Mouse (Mus musculus): ENCODE measurements around the gene Olfr272. TPM values are rescaled to one million over a fixed set of nuclear protein-coding genes. Genes with fewer than 3 reads are reported as not detected.

Olfr272 gene
- polyA plus RNA-seq, 1 experiment, result not detected

- Histone ChIP-seq H3K36me3 (replicated peaks; ENCODE audit: low read length) (no peaks in the 10 kb centered on the region), H3K4me1 (no peaks in the 10 kb centered on the region), H3K4me3 (replicated peaks) (no peak overlapping the region), H3K27me3 (replicated peaks) (no peaks in the 10 kb centered on the region), H3K9me3 (peaks cover 9% of the 10 kb centered on the region)
- no peak for TF ChIP-seq FLI1 (IDR thresholded peaks at IDR 0.05; ENCODE audit: low read length)
- no peak for TF ChIP-seq GATA1 (IDR thresholded peaks at IDR 0.05; ENCODE audit: borderline replicate concordance, low read length)
Observed at GRCm38 (mm10) chr4:52864156-52864555, 54.8 kb downstream of the Olfr272 start.

Other genes with a start within 250 kb of the Olfr272 start
- gene Olfr275, start 104.6 kb downstream of the Olfr272 start, polyA plus RNA-seq (2012; ENCODE audit: insufficient read depth, low replicate concordance), result not detected in 2 replicates
- not detected in 2 replicates for gene Olfr273, start 59.9 kb downstream of the Olfr272 start, polyA plus RNA-seq (2012; ENCODE audit: insufficient read depth, low replicate concordance)
- gene Olfr270, start 45.4 kb upstream of the Olfr272 start, polyA plus RNA-seq (2012; ENCODE audit: insufficient read depth, low replicate concordance), result not detected in 2 replicates
- gene Nipsnap3a, start 70.1 kb upstream of the Olfr272 start, polyA plus RNA-seq (2012; ENCODE audit: insufficient read depth, low replicate concordance), result not detected in 2 replicates
- gene Nipsnap3b, start 92.7 kb upstream of the Olfr272 start, polyA plus RNA-seq (2012; ENCODE audit: insufficient read depth, low replicate concordance), result 10.5 and 40.8 TPM in 2 replicates
- 0.77 TPM in 1 of 2 replicates, not detected in the other for gene Abca1, start 240.7 kb upstream of the Olfr272 start, polyA plus RNA-seq (2012; ENCODE audit: insufficient read depth, low replicate concordance)